Mouse (Mus musculus) neural tube, embryonic 14.5 days (tissue): Measurements from ENCODE around the gene Rpp30. TPM values are rescaled to one million over a fixed set of nuclear protein-coding genes. Genes with fewer than 3 reads are reported as not detected.

Source experiments
- ATAC-seq: fragments of 200-750 bp; cut with Nextera tagmentation; 2 replicates; pipeline ENCODE4 v1.8.0; 2017; ENCODE audit warnings: low read depth, mild to moderate bottlenecking, moderate TSS enrichment, moderate library complexity
- H3K27ac ChIP-seq: fragments of 300-500 bp; sonication (generic); 2 replicates; pipeline ENCODE4 v1.5.1; 2014; ENCODE audit warnings: low read depth, mild to moderate bottlenecking, control low read depth, low read length, moderate library complexity, mixed read lengths
- H3K27me3 ChIP-seq: fragments of 300-500 bp; sonication (generic); 2 replicates; pipeline ENCODE4 v1.6.1; 2014; ENCODE audit warnings: low read length; ENCODE audit not compliant: control insufficient read depth, insufficient read depth
- H3K36me3 ChIP-seq: fragments of 300-500 bp; sonication (generic); 2 replicates; pipeline ENCODE4 v1.6.1; 2014; ENCODE audit warnings: low read length, mixed read lengths; ENCODE audit not compliant: control insufficient read depth, insufficient read depth
- H3K4me1 ChIP-seq: fragments of 300-500 bp; sonication (generic); 2 replicates; pipeline ENCODE4 v1.6.1; 2014; ENCODE audit warnings: low read length; ENCODE audit not compliant: control insufficient read depth, insufficient read depth
- H3K4me2 ChIP-seq: fragments of 300-500 bp; sonication (generic); 2 replicates; pipeline ENCODE4 v1.6.1; 2014; ENCODE audit warnings: mild to moderate bottlenecking, low read depth, low read length, control low read depth
- H3K4me3 ChIP-seq: fragments of 300-500 bp; sonication (generic); 2 replicates; pipeline ENCODE4 v1.5.1; 2014; ENCODE audit warnings: low read depth, low read length, control low read depth, mixed read lengths
- H3K9ac ChIP-seq: fragments of 300-500 bp; sonication (generic); replicated peaks from 2 replicates; pipeline ENCODE4 v1.6.1; 2014; ENCODE audit warnings: low read depth, mild to moderate bottlenecking, control low read depth, low read length, mixed read lengths
- H3K9me3 ChIP-seq: fragments of 300-500 bp; sonication (generic); 2 replicates; pipeline ENCODE4 v1.6.1; 2016; ENCODE audit warnings: low read length; ENCODE audit not compliant: control insufficient read depth
- WGBS: fragments of 180-500 bp; shearing (Covaris S2); extraction: QIAGEN DNeasy Blood & Tissue Kit; methylation state at CpG from one replicate; pipeline ENCODE4 v1.1.7; 2014; 5-methylcytosine and 5-hydroxymethylcytosine counted together
- polyA plus RNA-seq: library from polyadenylated mRNA; unstranded; fragments of >200 nt; fragmentation: Nextera tagmentation; extraction: Ambion mirVana; gene quantifications from 2 replicates; pipeline ENCODE4 v1.2.1, GENCODE M21; 2014

The Rpp30 gene
- polyA plus RNA-seq, 1 experiment from 2014 or later = 73.8 TPM

DNA sequence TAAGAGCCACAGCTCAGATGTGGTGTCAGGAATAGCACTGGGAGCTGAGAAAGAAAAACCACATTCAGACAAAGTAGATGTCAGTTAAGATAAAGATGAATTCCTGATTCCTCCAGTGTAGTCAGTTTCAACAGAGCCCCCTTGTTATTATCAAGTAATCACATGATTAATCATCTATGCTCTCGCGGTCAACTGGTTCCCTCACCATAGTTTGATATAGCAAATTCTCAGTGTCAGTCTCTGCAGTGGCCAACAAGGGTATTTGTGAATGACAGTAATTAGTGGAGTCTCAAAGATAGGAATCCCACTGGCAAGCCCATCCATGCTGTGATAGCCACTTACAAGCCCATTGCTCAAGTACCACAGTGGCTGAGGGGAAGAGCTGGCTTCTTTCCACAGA is 60.1 kb downstream of the Rpp30 start:
- Histone ChIP-seq H3K9me3 (no peaks in the 10 kb centered on the region), H3K4me3 (no peak overlapping the region), H3K27me3 (no peaks in the 10 kb centered on the region), H3K9ac (no peak overlapping the region), H3K4me2 (no peak overlapping the region), H3K27ac (no peak overlapping the region), H3K4me1 (no peaks in the 10 kb centered on the region), H3K36me3 (no peaks in the 10 kb centered on the region)
- no peak for ATAC-seq
- 91% methylated on average over 2 of the region's 2 CpGs for WGBS

DNA sequence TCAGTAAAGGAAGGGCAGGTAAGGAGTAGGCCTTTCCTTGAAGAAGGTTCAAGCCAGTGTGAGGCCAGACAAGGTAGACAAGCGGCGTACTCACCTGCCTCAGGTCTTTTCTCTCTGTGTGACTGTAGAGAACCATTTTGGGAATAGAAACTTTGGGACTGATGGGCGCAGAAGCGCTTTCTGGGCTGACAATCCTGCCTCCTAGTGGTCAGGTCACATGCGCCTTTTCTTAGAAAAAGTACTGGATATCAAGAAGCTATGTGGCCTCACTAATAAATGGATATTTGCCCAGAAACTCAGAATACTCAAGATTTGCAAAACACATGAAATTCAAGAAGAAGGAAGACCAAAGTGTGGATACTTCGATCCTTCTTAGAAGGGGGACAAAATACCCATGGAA is 65.1 kb downstream of the Rpp30 start:
- no peaks in the 10 kb centered on the region for H3K9me3 ChIP-seq
- H3K27me3 ChIP-seq = no peaks in the 10 kb centered on the region
- H3K9ac ChIP-seq = no peak overlapping the region
- no peak for ATAC-seq
- H3K4me1 ChIP-seq = no peaks in the 10 kb centered on the region
- no peak overlapping the region for H3K4me2 ChIP-seq
- 88% methylated on average over 6 of the region's 6 CpGs for WGBS
- no peak overlapping the region for H3K27ac ChIP-seq
- no peaks in the 10 kb centered on the region for H3K36me3 ChIP-seq
- no peak overlapping the region for H3K4me3 ChIP-seq

DNA sequence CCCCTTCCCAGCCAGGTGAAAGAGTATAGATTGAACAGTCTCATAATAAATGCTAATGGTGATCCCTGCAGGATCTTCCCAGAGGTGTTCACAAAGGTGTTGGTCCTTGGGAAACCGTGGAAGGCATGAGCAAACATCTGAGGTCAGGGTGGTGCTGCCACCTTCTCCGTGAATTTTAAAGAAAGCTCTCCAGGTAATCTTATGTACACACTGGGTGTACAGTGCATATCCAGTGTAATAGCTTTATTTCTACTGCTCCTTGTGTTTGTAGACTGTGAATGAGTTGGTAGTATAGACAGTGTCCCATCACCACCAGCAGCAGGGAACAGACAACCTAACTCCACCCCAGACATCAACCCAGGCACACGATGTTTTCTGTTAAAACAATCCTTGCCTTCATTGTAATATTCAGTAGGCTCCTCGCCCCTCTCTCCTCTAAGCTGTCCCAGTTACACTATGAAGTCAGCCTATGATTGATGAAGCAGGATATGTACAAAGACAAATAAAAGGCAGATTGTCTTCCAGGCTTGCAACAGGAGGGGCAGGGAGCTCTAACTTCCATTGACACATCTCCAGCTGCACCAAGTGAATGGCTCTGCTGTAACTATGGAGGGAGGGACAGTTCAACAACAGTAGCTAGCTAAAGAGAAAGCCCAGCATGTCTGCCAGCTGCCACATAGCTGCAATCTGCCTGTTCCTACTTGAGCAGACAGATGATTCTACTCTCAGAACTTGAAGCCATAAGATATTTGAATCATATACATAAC is 66.9 kb downstream of the Rpp30 start:
- Histone ChIP-seq H3K4me3 (no peak overlapping the region), H3K4me2 (no peak overlapping the region), H3K9me3 (no peaks in the 10 kb centered on the region), H3K36me3 (no peaks in the 10 kb centered on the region), H3K27ac (no peak overlapping the region), H3K9ac (no peak overlapping the region), H3K27me3 (no peaks in the 10 kb centered on the region), H3K4me1 (no peaks in the 10 kb centered on the region)
- ATAC-seq = no peak
- 61% methylated on average over 4 of the region's 4 CpGs for WGBS

Other genes with a start within 250 kb of the Rpp30 start
- 15.7 and 25.6 TPM in 2 replicates for gene Htr7, start 26.2 kb upstream of the Rpp30 start, polyA plus RNA-seq
- gene Ankrd1, start 36.4 kb downstream of the Rpp30 start, polyA plus RNA-seq = not detected in 2 replicates